Mouse (Mus musculus) lung, embryonic 15.5 days (tissue): Measurements from ENCODE around the gene Rap1gap. TPM values are rescaled to one million over a fixed set of nuclear protein-coding genes. Genes with fewer than 3 reads are reported as not detected.

ENCODE experiments used
- ATAC-seq: fragments of 200-750 bp; cut with Nextera tagmentation; 2 replicates; pipeline ENCODE4 v1.8.0; 2017; ENCODE audit warnings: moderate number of reproducible peaks, borderline replicate concordance; ENCODE audit not compliant: low FRiP score, low TSS enrichment; ENCODE audit errors: extremely low read depth
- H3K27ac ChIP-seq: fragments of 300-500 bp; sonication (generic); 2 replicates; pipeline ENCODE4 v1.5.1; 2015; ENCODE audit warnings: moderate library complexity, mild to moderate bottlenecking, inconsistent platforms
- H3K27me3 ChIP-seq: fragments of 300-500 bp; sonication (generic); 2 replicates; pipeline ENCODE4 v1.6.1; 2015; ENCODE audit warnings: inconsistent platforms
- H3K36me3 ChIP-seq: fragments of 300-500 bp; sonication (generic); 2 replicates; pipeline ENCODE4 v1.6.1; 2015; ENCODE audit warnings: inconsistent platforms
- H3K4me1 ChIP-seq: fragments of 300-500 bp; sonication (generic); 2 replicates; pipeline ENCODE4 v1.6.1; 2015; ENCODE audit warnings: inconsistent platforms
- H3K4me2 ChIP-seq: fragments of 300-500 bp; sonication (generic); 2 replicates; pipeline ENCODE4 v1.6.1; 2015; ENCODE audit warnings: inconsistent platforms, mild to moderate bottlenecking, moderate library complexity
- H3K4me3 ChIP-seq: fragments of 300-500 bp; sonication (generic); 2 replicates; pipeline ENCODE4 v1.5.1; 2015; ENCODE audit warnings: mild to moderate bottlenecking, inconsistent platforms
- H3K9ac ChIP-seq: fragments of 300-500 bp; sonication (generic); 2 replicates; pipeline ENCODE4 v1.6.1; 2015; ENCODE audit warnings: inconsistent platforms
- H3K9me3 ChIP-seq: fragments of 300-500 bp; sonication (generic); 2 replicates; pipeline ENCODE4 v1.6.1; 2016; ENCODE audit warnings: inconsistent platforms
- WGBS: fragments of 180-500 bp; shearing (Covaris S2); methylation state at CpG from one replicate; pipeline ENCODE4 v1.1.7; 2015; 5-methylcytosine and 5-hydroxymethylcytosine counted together
- polyA plus RNA-seq: library from polyadenylated mRNA; unstranded; fragments of >200 nt; fragmentation: Nextera tagmentation; extraction: Ambion mirVana; gene quantifications from 2 replicates; pipeline ENCODE4 v1.2.1, GENCODE M21; 2015

Rap1gap gene
- polyA plus RNA-seq, 1 experiment from 2014 or later, result 9.1 TPM

- no peaks in the 10 kb centered on the region for H3K9me3 ChIP-seq
- no peak overlapping the region for H3K27ac ChIP-seq
- no peak overlapping the region for H3K4me3 ChIP-seq
- H3K4me2 ChIP-seq, result no peak overlapping the region
- H3K9ac ChIP-seq, result no peak overlapping the region
- no peaks in the 10 kb centered on the region for H3K27me3 ChIP-seq
- H3K36me3 ChIP-seq, result peaks cover 80% of the 10 kb centered on the region
- H3K4me1 ChIP-seq, result no peaks in the 10 kb centered on the region
- ATAC-seq, result no peak
These were observed 18.3 kb upstream of the Rap1gap start for GRCm38 (mm10) chr4:137646262-137646661.

- ATAC-seq, result no peak
- Histone ChIP-seq H3K27me3 (no peaks in the 10 kb centered on the region), H3K4me2 (no peak overlapping the region), H3K4me1 (no peaks in the 10 kb centered on the region), H3K27ac (no peak overlapping the region), H3K9me3 (no peaks in the 10 kb centered on the region), H3K9ac (no peak overlapping the region), H3K4me3 (no peak overlapping the region), H3K36me3 (peaks cover 93% of the 10 kb centered on the region)
- WGBS, result 88% methylated on average over 6 of the region's 6 CpGs
These were observed 16.9 kb upstream of the Rap1gap start for GRCm38 (mm10) chr4:137647648-137648047.

- no peaks in the 10 kb centered on the region for H3K27me3 ChIP-seq
- no peak overlapping the region for H3K27ac ChIP-seq
- peaks cover 93% of the 10 kb centered on the region for H3K36me3 ChIP-seq
- H3K4me2 ChIP-seq, result no peak overlapping the region
- H3K9me3 ChIP-seq, result no peaks in the 10 kb centered on the region
- 89% methylated on average over 9 of the region's 9 CpGs for WGBS
- ATAC-seq, result no peak
- H3K9ac ChIP-seq, result no peak overlapping the region
- H3K4me1 ChIP-seq, result no peaks in the 10 kb centered on the region
- H3K4me3 ChIP-seq, result no peak overlapping the region
These were observed 16.3 kb upstream of the Rap1gap start for GRCm38 (mm10) chr4:137648230-137648629.

- H3K4me2 ChIP-seq, result no peak overlapping the region
- 68% methylated on average over 5 of the region's 5 CpGs for WGBS
- ATAC-seq, result no peak
These were observed 13.6 kb upstream of the Rap1gap start for GRCm38 (mm10) chr4:137650912-137651311.

GRCm38 (mm10) chr4:137652835-137653346 is 11.6 kb upstream of the Rap1gap start:
- 86% methylated on average over 5 of the region's 5 CpGs for WGBS
- H3K4me1 ChIP-seq, result no peaks in the 10 kb centered on the region
- no peaks in the 10 kb centered on the region for H3K9me3 ChIP-seq
- H3K27ac ChIP-seq, result no peak overlapping the region
- no peaks in the 10 kb centered on the region for H3K27me3 ChIP-seq
- ATAC-seq, result no peak
- H3K36me3 ChIP-seq, result peaks cover 84% of the 10 kb centered on the region
- no peak overlapping the region for H3K9ac ChIP-seq
- H3K4me3 ChIP-seq, result no peak overlapping the region
- no peak overlapping the region for H3K4me2 ChIP-seq

More at GRCm38 (mm10) chr4:137650912-137651311, 13.6 kb upstream of the Rap1gap start:
- peaks cover 84% of the 10 kb centered on the region for H3K36me3 ChIP-seq
- no peak overlapping the region for H3K4me3 ChIP-seq
- H3K27ac ChIP-seq, result no peak overlapping the region
- no peaks in the 10 kb centered on the region for H3K9me3 ChIP-seq
- no peak overlapping the region for H3K9ac ChIP-seq
- H3K4me1 ChIP-seq, result no peaks in the 10 kb centered on the region
- no peaks in the 10 kb centered on the region for H3K27me3 ChIP-seq

- Histone ChIP-seq H3K4me2 (no peak overlapping the region), H3K27me3 (no peaks in the 10 kb centered on the region), H3K4me3 (no peak overlapping the region), H3K36me3 (peaks cover 60% of the 10 kb centered on the region), H3K9me3 (no peaks in the 10 kb centered on the region), H3K4me1 (peaks cover 11% of the 10 kb centered on the region; the same call in 1 of the 2 replicates), H3K27ac (no peak overlapping the region), H3K9ac (no peak overlapping the region)
- WGBS, result 87% methylated on average over 18 of the region's 18 CpGs
- no peak for ATAC-seq
These were observed 9.1 kb upstream of the Rap1gap start for GRCm38 (mm10) chr4:137655241-137656031.

- H3K4me2 ChIP-seq, result no peak overlapping the region
- H3K36me3 ChIP-seq, result peaks cover 37% of the 10 kb centered on the region
- 87% methylated on average over 8 of the region's 8 CpGs for WGBS
- H3K9me3 ChIP-seq, result no peaks in the 10 kb centered on the region
- peaks cover 18% of the 10 kb centered on the region for H3K4me1 ChIP-seq
- H3K27me3 ChIP-seq, result no peaks in the 10 kb centered on the region
- no peak for ATAC-seq
- H3K9ac ChIP-seq, result no peak overlapping the region
- no peak overlapping the region for H3K27ac ChIP-seq
- no peak overlapping the region for H3K4me3 ChIP-seq
These were observed 6.9 kb upstream of the Rap1gap start for GRCm38 (mm10) chr4:137657674-137658073.

- 78% methylated on average over 4 of the region's 4 CpGs for WGBS
- Histone ChIP-seq H3K4me2 (no peak overlapping the region), H3K9me3 (no peaks in the 10 kb centered on the region), H3K9ac (no peak overlapping the region), H3K27me3 (peaks cover 15% of the 10 kb centered on the region), H3K4me3 (no peak overlapping the region), H3K4me1 (peaks cover 22% of the 10 kb centered on the region), H3K36me3 (peaks cover 27% of the 10 kb centered on the region), H3K27ac (no peak overlapping the region)
- ATAC-seq, result no peak
These were observed 5.0 kb upstream of the Rap1gap start for GRCm38 (mm10) chr4:137659541-137659940.

GRCm38 (mm10) chr4:137660364-137661077 is 4.0 kb upstream of the Rap1gap start:
- Histone ChIP-seq H3K9ac (no peak overlapping the region), H3K4me2 (no peak overlapping the region), H3K27ac (peak overlapping the region; percentile 65), H3K36me3 (peaks cover 18% of the 10 kb centered on the region), H3K4me1 (peaks cover 28% of the 10 kb centered on the region), H3K4me3 (no peak overlapping the region), H3K9me3 (no peaks in the 10 kb centered on the region), H3K27me3 (peaks cover 25% of the 10 kb centered on the region)
- peak; percentile 47; the same call in 1 of the 2 replicates for ATAC-seq
- WGBS, result 47% methylated on average over 10 of the region's 10 CpGs

GRCm38 (mm10) chr4:137661078-137661450 is 3.5 kb upstream of the Rap1gap start:
- Histone ChIP-seq H3K4me3 (no peak overlapping the region), H3K4me1 (peaks cover 28% of the 10 kb centered on the region), H3K9ac (no peak overlapping the region), H3K27me3 (peaks cover 30% of the 10 kb centered on the region), H3K36me3 (peaks cover 13% of the 10 kb centered on the region), H3K27ac (peak overlapping the region; percentile 65; the same call in 1 of the 2 replicates), H3K4me2 (no peak overlapping the region), H3K9me3 (no peaks in the 10 kb centered on the region)
- ATAC-seq, result no peak
- WGBS, result 51% methylated on average over 2 of the region's 2 CpGs

GRCm38 (mm10) chr4:137661547-137661946 is 3.0 kb upstream of the Rap1gap start:
- Histone ChIP-seq H3K36me3 (peaks cover 8% of the 10 kb centered on the region), H3K4me1 (peaks cover 28% of the 10 kb centered on the region), H3K27me3 (peaks cover 35% of the 10 kb centered on the region), H3K9me3 (no peaks in the 10 kb centered on the region), H3K4me3 (no peak overlapping the region), H3K4me2 (no peak overlapping the region), H3K9ac (no peak overlapping the region), H3K27ac (no peak overlapping the region)
- WGBS, result 82% methylated on average over 6 of the region's 6 CpGs
- ATAC-seq, result no peak

GRCm38 (mm10) chr4:137663491-137663890 is 1.0 kb upstream of the Rap1gap start:
- Histone ChIP-seq H3K4me3 (no peak overlapping the region), H3K27me3 (peaks cover 45% of the 10 kb centered on the region), H3K4me2 (no peak overlapping the region), H3K4me1 (peaks cover 31% of the 10 kb centered on the region), H3K9me3 (no peaks in the 10 kb centered on the region), H3K36me3 (no peaks in the 10 kb centered on the region), H3K9ac (no peak overlapping the region), H3K27ac (no peak overlapping the region)
- ATAC-seq, result no peak
- WGBS, result 72% methylated on average over 4 of the region's 4 CpGs
